Mouse (Mus musculus) T-cell, adult 2 months (primary cell): ENCODE data around the gene Kcnk12.
A peak's percentile ranks its signal among the peaks of the same experiment; 100 is the strongest.

Source experiments
- DNase-seq: peaks from one replicate; pipeline ENCODE4 v3.0.0; 2022; ENCODE audit warnings: low spot score

The Kcnk12 gene

GRCm38 (mm10) chr17:87785721-87786120, 12.1 kb downstream of the Kcnk12 start:
- DNase-seq: no peak

GRCm38 (mm10) chr17:87784911-87785310, 12.9 kb downstream of the Kcnk12 start:
- no peak for DNase-seq

GRCm38 (mm10) chr17:87784141-87784831, 13.5 kb downstream of the Kcnk12 start:
- no peak for DNase-seq

- no peak for DNase-seq
Observed at GRCm38 (mm10) chr17:87781244-87781643, 16.6 kb downstream of the Kcnk12 start.

- no peak for DNase-seq
Observed at GRCm38 (mm10) chr17:87780164-87780563, 17.6 kb downstream of the Kcnk12 start.

GRCm38 (mm10) chr17:87774982-87775381, 22.8 kb downstream of the Kcnk12 start:
- DNase-seq: no peak

- no peak for DNase-seq
Observed at GRCm38 (mm10) chr17:87773175-87773574, 24.6 kb downstream of the Kcnk12 start.

- DNase-seq: no peak
Observed at GRCm38 (mm10) chr17:87770766-87771165, 27.0 kb downstream of the Kcnk12 start.

GRCm38 (mm10) chr17:87766888-87767287, 30.9 kb downstream of the Kcnk12 start:
- no peak for DNase-seq

- DNase-seq: no peak
Observed at GRCm38 (mm10) chr17:87765031-87765430, 32.8 kb downstream of the Kcnk12 start.

- DNase-seq: no peak
Observed at GRCm38 (mm10) chr17:87763146-87763545, 34.6 kb downstream of the Kcnk12 start.

- DNase-seq: no peak
Observed at GRCm38 (mm10) chr17:87760315-87760714, 37.5 kb downstream of the Kcnk12 start.

- peak; percentile 38 for DNase-seq
Observed at GRCm38 (mm10) chr17:87745926-87746888, 51.6 kb downstream of the Kcnk12 start.

GRCm38 (mm10) chr17:87744985-87745925, 52.5 kb downstream of the Kcnk12 start:
- DNase-seq: no peak

- DNase-seq: no peak
Observed at GRCm38 (mm10) chr17:87739835-87740234, 58.0 kb downstream of the Kcnk12 start.

GRCm38 (mm10) chr17:87737144-87737543, 60.6 kb downstream of the Kcnk12 start:
- DNase-seq: no peak

GRCm38 (mm10) chr17:87734471-87734870, 63.3 kb downstream of the Kcnk12 start:
- no peak for DNase-seq

- DNase-seq: no peak
Observed at GRCm38 (mm10) chr17:87731962-87732361, 65.8 kb downstream of the Kcnk12 start.

GRCm38 (mm10) chr17:87726489-87727356, 71.1 kb downstream of the Kcnk12 start:
- no peak for DNase-seq

- no peak for DNase-seq
Observed at GRCm38 (mm10) chr17:87724727-87725126, 73.1 kb downstream of the Kcnk12 start.

- DNase-seq: no peak
Observed at GRCm38 (mm10) chr17:87700101-87700500, 97.7 kb downstream of the Kcnk12 start.
